Mouse (Mus musculus) MEL (cell line): ENCODE data around the gene Ly9. TPM values are rescaled to one million over a fixed set of nuclear protein-coding genes. Genes with fewer than 3 reads are reported as not detected.
A peak's percentile ranks its signal among the peaks of the same experiment; 100 is the strongest.

Experiments used
- DNase-seq: peaks from one replicate; pipeline ENCODE4 v3.0.0; 2011; ENCODE audit warnings: low read depth, low spot score
- H3K27ac ChIP-seq: 2 replicates; pipeline ENCODE4 v1.5.1; 2012; ENCODE audit warnings: low read depth, mild to moderate bottlenecking, control low read depth, low read length, moderate library complexity; ENCODE audit not compliant: control insufficient read depth
- H3K27me3 ChIP-seq, 2 experiments: fragments of 150-350 bp in 1 of 2; sonication (generic) in 1 of 2; 2 replicates each; pipeline ENCODE4 v1.6.1; 2012; ENCODE audit warnings: low read length in 2 of 2, mild to moderate bottlenecking in 2 of 2, improper control_type of control experiment in 1 of 2, moderate library complexity in 1 of 2; ENCODE audit not compliant: insufficient read depth in 2 of 2, control insufficient read depth in 1 of 2
- H3K36me3 ChIP-seq, 2 experiments: 2 replicates each; pipeline ENCODE4 v1.6.1; 2012 to 2014; ENCODE audit warnings: low read length in 2 of 2, improper control_type of control experiment in 1 of 2, inconsistent platforms in 1 of 2, mild to moderate bottlenecking in 1 of 2; ENCODE audit not compliant: insufficient read depth in 2 of 2, control insufficient read depth in 1 of 2
- H3K4me1 ChIP-seq, 2 experiments: fragments of 150-350 bp in 1 of 2; sonication (generic) in 1 of 2; 2 replicates each; pipeline ENCODE4 v1.6.1; 2012; ENCODE audit warnings: low read length in 2 of 2, improper control_type of control experiment in 1 of 2, mild to moderate bottlenecking in 1 of 2; ENCODE audit not compliant: insufficient read depth in 2 of 2, control insufficient read depth in 1 of 2
- H3K4me3 ChIP-seq, 2 experiments: fragments of 150-350 bp in 1 of 2; sonication (generic) in 1 of 2; 2 replicates each; pipeline ENCODE4 v1.5.1; 2012; ENCODE audit warnings: low read depth in 2 of 2, low read length in 2 of 2, mild to moderate bottlenecking in 2 of 2, moderate library complexity in 2 of 2, control low read depth in 1 of 2, improper control_type of control experiment in 1 of 2; ENCODE audit not compliant: control insufficient read depth in 1 of 2, insufficient read depth in 1 of 2
- H3K79me2 ChIP-seq: 2 replicates; pipeline ENCODE4 v1.6.1; 2012; ENCODE audit warnings: mild to moderate bottlenecking, low read length, moderate library complexity; ENCODE audit not compliant: control insufficient read depth, poor library complexity, insufficient read depth
- H3K9ac ChIP-seq: 2 replicates; pipeline ENCODE4 v1.6.1; 2012; ENCODE audit warnings: low read depth, mild to moderate bottlenecking, control low read depth, low read length, moderate library complexity; ENCODE audit not compliant: control insufficient read depth, poor library complexity, severe bottlenecking
- H3K9me3 ChIP-seq: fragments of 150-350 bp; sonication (generic); replicated peaks from 2 replicates; pipeline ENCODE4 v1.6.1; 2012; ENCODE audit warnings: mild to moderate bottlenecking, low read length, improper control_type of control experiment, moderate library complexity; ENCODE audit not compliant: insufficient read depth
- CTCF ChIP-seq, 3 experiments: IDR thresholded peaks in 2 of 3; conservative IDR thresholded peaks in 1 of 3; 2 replicates each; pipeline ENCODE4 v1.5.1; 2011 to 2012; ENCODE audit warnings: low read length in 3 of 3, low read depth in 2 of 3, mild to moderate bottlenecking in 2 of 3, improper control_type of control experiment in 1 of 3, inconsistent platforms in 1 of 3, mixed read lengths in 1 of 3, moderate library complexity in 1 of 3; ENCODE audit not compliant: control insufficient read depth in 1 of 3, insufficient read depth in 1 of 3, poor library complexity in 1 of 3, severe bottlenecking in 1 of 3
- ELF1 ChIP-seq: IDR thresholded peaks from 2 replicates; pipeline ENCODE4 v1.6.1; 2014; ENCODE audit warnings: low read depth, mild to moderate bottlenecking, inconsistent platforms, low read length, improper control_type of control experiment, moderate library complexity
- EP300 ChIP-seq, 2 experiments: IDR thresholded peaks; 2 replicates each; pipeline ENCODE4 v1.6.1; 2011; ENCODE audit warnings: improper control_type of control experiment in 2 of 2, low read length in 2 of 2, low read depth in 1 of 2, mild to moderate bottlenecking in 1 of 2
- GATA1 ChIP-seq: IDR thresholded peaks from 2 replicates; pipeline ENCODE4 v1.6.1; 2011; ENCODE audit warnings: low read depth, low read length, improper control_type of control experiment
- MAZ ChIP-seq: IDR thresholded peaks from 2 replicates; pipeline ENCODE4 v1.6.1; 2012; ENCODE audit warnings: low read depth, mild to moderate bottlenecking, inconsistent platforms, low read length, improper control_type of control experiment
- MXI1 ChIP-seq: IDR thresholded peaks from 2 replicates; pipeline ENCODE4 v1.6.1; 2011; ENCODE audit warnings: mild to moderate bottlenecking, low read depth, low read length, improper control_type of control experiment
- NELFE ChIP-seq: IDR thresholded peaks from 2 replicates; pipeline ENCODE4 v1.6.1; 2011; ENCODE audit warnings: low read depth, low read length, improper control_type of control experiment
- RCOR1 ChIP-seq: IDR thresholded peaks from 2 replicates; pipeline ENCODE4 v1.6.1; 2012; ENCODE audit warnings: low read depth, mild to moderate bottlenecking, inconsistent platforms, low read length, improper control_type of control experiment
- TBP ChIP-seq: IDR thresholded peaks from 2 replicates; pipeline ENCODE4 v1.8.0; 2011; ENCODE audit warnings: low read depth, low read length, improper control_type of control experiment
- TCF12 ChIP-seq: IDR thresholded peaks from 2 replicates; pipeline ENCODE4 v1.6.1; 2014; ENCODE audit warnings: low read depth, mild to moderate bottlenecking, inconsistent platforms, low read length, improper control_type of control experiment, moderate library complexity
- ZNF384 ChIP-seq: IDR thresholded peaks from 2 replicates; pipeline ENCODE4 v1.6.1; 2012; ENCODE audit warnings: low read depth, mild to moderate bottlenecking, inconsistent platforms, low read length, improper control_type of control experiment
- polyA plus RNA-seq, 2 experiments: library from polyadenylated mRNA; stranded (reverse) in 1 of 2; unstranded in 1 of 2; fragments of >175 nt in 1 of 2; fragments of >200 nt in 1 of 2; gene quantifications; 2 replicates each; pipeline versions ENCODE4 v1.2.1 to v1.2.4; 2012; ENCODE audit warnings: low replicate concordance in 2 of 2, low read depth in 1 of 2; ENCODE audit not compliant: insufficient read length in 2 of 2, insufficient read depth in 1 of 2, missing spikeins in 1 of 2
- total RNA-seq: library from RNA; depleted of rRNA; stranded (reverse); fragments of 300-350 nt; gene quantifications from 2 replicates; pipeline ENCODE4 v1.2.3, GENCODE M21; 2012

Gene Ly9
- total and polyA plus RNA-seq, 3 experiments = 0.25 TPM; not detected in 2

DNA sequence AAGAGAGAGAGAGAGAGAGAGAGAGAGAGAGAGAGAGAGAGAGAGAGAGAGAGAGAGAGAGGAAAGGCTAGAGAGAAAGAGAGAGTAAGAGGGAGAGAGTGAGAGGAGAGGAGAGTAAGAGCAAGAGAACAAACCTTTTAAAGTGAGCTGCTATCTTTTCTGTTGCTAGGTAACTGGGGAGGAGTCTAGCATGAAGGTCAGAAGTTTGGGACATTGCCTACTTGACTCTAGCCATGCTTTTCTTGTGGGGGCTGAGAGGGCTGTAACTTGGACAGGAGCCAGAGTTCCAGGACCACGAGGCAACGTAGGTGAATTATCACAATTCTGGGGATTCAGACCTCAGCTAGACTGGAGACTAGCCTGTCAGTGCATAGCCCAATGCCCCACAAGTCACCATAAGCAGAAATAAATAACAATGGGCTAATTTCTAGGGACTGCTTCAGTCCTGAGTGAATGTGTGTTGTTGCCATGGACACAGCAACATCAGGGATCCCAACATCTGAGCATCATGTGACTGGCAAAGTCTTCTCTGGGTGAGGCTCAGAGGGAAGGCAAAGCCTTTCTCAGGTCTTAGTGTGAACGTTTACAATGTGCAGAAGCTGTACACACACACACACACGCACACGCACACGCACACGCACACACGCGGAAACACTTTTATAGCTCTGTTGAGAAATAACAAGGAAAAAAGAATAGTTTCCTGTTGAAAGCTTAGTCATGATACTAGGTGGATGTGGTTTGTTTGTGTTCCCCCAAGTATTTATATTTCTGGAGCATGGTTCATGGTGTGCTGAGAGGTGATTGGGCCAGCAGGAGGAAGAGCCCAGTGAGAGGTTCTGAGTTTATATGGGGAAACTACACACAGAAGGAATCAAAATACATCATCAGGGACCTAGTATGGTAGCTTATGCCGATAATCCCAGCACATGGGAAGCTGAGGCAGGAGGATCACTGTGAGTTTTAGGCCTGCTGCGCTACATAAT, 53.6 kb downstream of the Ly9 start:
- Histone ChIP-seq H3K9ac (no peak overlapping the region), H3K27me3 (no peaks in the 10 kb centered on the region), H3K36me3 (no peaks in the 10 kb centered on the region), H3K9me3 (no peaks in the 10 kb centered on the region), H3K4me3 (no peak overlapping the region), H3K27ac (no peak overlapping the region), H3K4me1 (peaks cover 0 to 6% of the 10 kb centered on the region in 2 experiments; a peak in 2 of 4 replicates), H3K79me2 (no peaks in the 10 kb centered on the region)
- no peak for DNase-seq
- TF ChIP-seq MXI1 (no peak), RCOR1 (no peak), CTCF (IDR thresholded peaks at IDR 0.05 in 2 of 3, conservative IDR thresholded peaks at IDR 0.05 in 1 of 3; ENCODE audit: control insufficient read depth in 1 of 3, insufficient read depth in 1 of 3, low read depth in 2 of 3, low read length in 3 of 3, poor library complexity in 1 of 3, severe bottlenecking in 1 of 3) (no peak), NELFE (no peak)

DNA sequence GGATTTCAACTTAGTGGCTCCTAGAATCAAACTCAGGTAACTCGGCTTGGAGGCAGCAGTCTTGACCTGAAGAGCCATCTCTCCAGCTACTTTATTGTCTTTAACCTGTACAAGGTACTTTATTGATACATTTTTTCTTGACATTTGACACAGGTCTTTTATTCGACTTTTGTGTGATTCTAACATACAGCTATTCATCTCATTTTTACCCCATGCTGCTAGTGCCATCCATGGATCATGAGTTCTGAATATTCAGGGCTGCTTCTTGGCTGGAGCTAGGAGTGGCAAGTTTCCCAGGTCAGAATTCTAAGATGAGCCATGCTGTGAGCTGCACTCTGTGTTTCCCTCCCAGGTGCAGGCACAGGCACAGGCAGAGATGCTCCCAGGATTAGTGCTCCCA, 55.0 kb downstream of the Ly9 start:
- Histone ChIP-seq H3K79me2 (no peaks in the 10 kb centered on the region), H3K9ac (no peak overlapping the region), H3K36me3 (no peaks in the 10 kb centered on the region), H3K9me3 (no peaks in the 10 kb centered on the region), H3K4me1 (peaks cover 0 to 6% of the 10 kb centered on the region in 2 experiments; a peak in 2 of 4 replicates), H3K27ac (no peak overlapping the region), H3K4me3 (no peak overlapping the region), H3K27me3 (no peaks in the 10 kb centered on the region)
- TF ChIP-seq TBP = no peak
- no peak for DNase-seq

DNA sequence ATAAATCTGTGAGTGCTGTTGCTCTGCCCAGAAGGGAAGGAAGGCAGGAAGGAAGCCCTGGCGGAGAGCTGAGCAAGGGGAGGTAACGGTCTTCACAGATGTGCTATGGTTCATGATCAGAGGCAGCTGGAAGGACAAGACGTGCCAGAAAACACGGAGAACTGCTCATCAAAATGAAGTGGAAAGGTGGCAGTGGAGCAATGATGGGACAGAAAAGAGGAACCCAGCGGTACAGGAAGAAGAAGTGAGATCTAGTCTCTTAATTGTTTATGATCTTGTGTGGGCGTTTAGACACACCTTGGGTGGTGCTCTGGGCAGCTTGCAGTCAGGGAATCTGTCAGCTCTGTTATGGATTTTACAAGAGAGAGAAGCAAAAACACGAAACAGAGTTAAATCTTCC, 55.9 kb downstream of the Ly9 start:
- Histone ChIP-seq H3K79me2 (no peaks in the 10 kb centered on the region), H3K36me3 (no peaks in the 10 kb centered on the region), H3K4me3 (no peak overlapping the region), H3K27me3 (no peaks in the 10 kb centered on the region), H3K9me3 (no peaks in the 10 kb centered on the region), H3K9ac (no peak overlapping the region), H3K4me1 (peaks cover 0 to 6% of the 10 kb centered on the region in 2 experiments; a peak in 2 of 4 replicates), H3K27ac (no peak overlapping the region)
- peak; percentile 74 for DNase-seq
- TF ChIP-seq MXI1 = no peak
- TF ChIP-seq ZNF384 = no peak
- TF ChIP-seq GATA1 = peak; percentile 48; the same call in 1 of the 2 replicates
- TF ChIP-seq RCOR1 = peak; percentile 58
- TF ChIP-seq TCF12 = peak; percentile 18; the same call in 1 of the 2 replicates
- TF ChIP-seq EP300 (IDR thresholded peaks at IDR 0.05; ENCODE audit: low read depth in 1 of 2, low read length in 2 of 2) = peak; percentile 66 to 79
- peak; percentile 61 for TF ChIP-seq ELF1
- TF ChIP-seq MAZ = 0 out of 2 replicates have a peak, but pooled peaks have one; percentile 31
